Mouse (Mus musculus) adrenal gland, postnatal 36 days (tissue): ENCODE data around the gene Lingo2. TPM values are rescaled to one million over a fixed set of nuclear protein-coding genes. Genes with fewer than 3 reads are reported as not detected.

Source experiments
- DNase-seq, 2 experiments: peaks; one replicate each; pipeline ENCODE4 v3.0.0; 2021; ENCODE audit warnings: mixed read lengths in 1 of 2
- total RNA-seq, 2 experiments: library from RNA; stranded (reverse); gene quantifications; 2 replicates each; pipeline ENCODE4 v1.2.3; 2021

Gene Lingo2
- total RNA-seq, 2 experiments from 2014 or later: not detected

GRCm38 (mm10) chr4:36540664-36541360 lies 410.7 kb downstream of the Lingo2 start:
- DNase-seq: no peak

GRCm38 (mm10) chr4:36533895-36534294 lies 417.7 kb downstream of the Lingo2 start:
- no peak for DNase-seq

GRCm38 (mm10) chr4:36490255-36490654 lies 461.3 kb downstream of the Lingo2 start:
- no peak for DNase-seq

- no peak for DNase-seq
These were observed 516.3 kb downstream of the Lingo2 start for GRCm38 (mm10) chr4:36435211-36435610.

GRCm38 (mm10) chr4:36426192-36426591 lies 525.4 kb downstream of the Lingo2 start:
- DNase-seq: no peak

- no peak for DNase-seq
These were observed 544.2 kb downstream of the Lingo2 start for GRCm38 (mm10) chr4:36407350-36407749.

GRCm38 (mm10) chr4:36368925-36369324 lies 582.6 kb downstream of the Lingo2 start:
- no peak for DNase-seq

- peak in 1 of 2 experiments; percentile 19 for DNase-seq
These were observed 597.1 kb downstream of the Lingo2 start for GRCm38 (mm10) chr4:36354401-36354800.

- DNase-seq: no peak
These were observed 619.8 kb downstream of the Lingo2 start for GRCm38 (mm10) chr4:36331741-36332140.

- no peak for DNase-seq
These were observed 625.9 kb downstream of the Lingo2 start for GRCm38 (mm10) chr4:36325603-36326002.

- no peak for DNase-seq
These were observed 638.5 kb downstream of the Lingo2 start for GRCm38 (mm10) chr4:36313067-36313466.

GRCm38 (mm10) chr4:36311431-36311830 lies 640.1 kb downstream of the Lingo2 start:
- DNase-seq: no peak

- no peak for DNase-seq
These were observed 646.3 kb downstream of the Lingo2 start for GRCm38 (mm10) chr4:36305228-36305627.

GRCm38 (mm10) chr4:36289701-36290053 lies 661.9 kb downstream of the Lingo2 start:
- no peak for DNase-seq

GRCm38 (mm10) chr4:36288813-36289700 lies 662.5 kb downstream of the Lingo2 start:
- peak; percentile 57 to 75 for DNase-seq

- DNase-seq: no peak
These were observed 688.9 kb downstream of the Lingo2 start for GRCm38 (mm10) chr4:36262436-36263169.

- DNase-seq: peak; percentile 14 to 16
These were observed 765.2 kb downstream of the Lingo2 start for GRCm38 (mm10) chr4:36186231-36186922.

GRCm38 (mm10) chr4:36183643-36184042 lies 767.9 kb downstream of the Lingo2 start:
- no peak for DNase-seq

- no peak for DNase-seq
These were observed 781.4 kb downstream of the Lingo2 start for GRCm38 (mm10) chr4:36170099-36170498.

- DNase-seq: no peak
These were observed 820.2 kb downstream of the Lingo2 start for GRCm38 (mm10) chr4:36131341-36131740.

- DNase-seq: no peak
These were observed 856.1 kb downstream of the Lingo2 start for GRCm38 (mm10) chr4:36095482-36095881.
